Mouse (Mus musculus) midbrain, embryonic 15.5 days (tissue): Measurements from ENCODE around the gene Fam208b. TPM values are rescaled to one million over a fixed set of nuclear protein-coding genes. Genes with fewer than 3 reads are reported as not detected.

Source experiments
- ATAC-seq: fragments of 200-750 bp; cut with Nextera tagmentation; replicated peaks from 2 replicates; pipeline ENCODE4 v1.8.0; 2017; ENCODE audit warnings: moderate TSS enrichment
- H3K27ac ChIP-seq: fragments of 300-500 bp; sonication (generic); 2 replicates; pipeline ENCODE4 v1.5.1; 2015; ENCODE audit warnings: mild to moderate bottlenecking, inconsistent platforms
- H3K27me3 ChIP-seq: fragments of 300-500 bp; sonication (generic); replicated peaks from 2 replicates; pipeline ENCODE4 v1.6.1; 2015; ENCODE audit warnings: inconsistent platforms
- H3K36me3 ChIP-seq: fragments of 300-500 bp; sonication (generic); replicated peaks from 2 replicates; pipeline ENCODE4 v1.6.1; 2015; ENCODE audit warnings: inconsistent platforms
- H3K4me1 ChIP-seq: fragments of 300-500 bp; sonication (generic); 2 replicates; pipeline ENCODE4 v1.6.1; 2015; ENCODE audit warnings: inconsistent platforms
- H3K4me2 ChIP-seq: fragments of 300-500 bp; sonication (generic); 2 replicates; pipeline ENCODE4 v1.6.1; 2015; ENCODE audit warnings: inconsistent platforms, mild to moderate bottlenecking, moderate library complexity
- H3K4me3 ChIP-seq: fragments of 300-500 bp; sonication (generic); 2 replicates; pipeline ENCODE4 v1.5.1; 2015; ENCODE audit warnings: mild to moderate bottlenecking, inconsistent platforms
- H3K9ac ChIP-seq: fragments of 300-500 bp; sonication (generic); 2 replicates; pipeline ENCODE4 v1.6.1; 2015; ENCODE audit warnings: mild to moderate bottlenecking, inconsistent platforms
- H3K9me3 ChIP-seq: fragments of 300-500 bp; sonication (generic); 2 replicates; pipeline ENCODE4 v1.6.1; 2016; ENCODE audit warnings: inconsistent platforms
- WGBS: fragments of 180-500 bp; shearing (Covaris S2); methylation state at CpG from one replicate; pipeline ENCODE4 v1.1.7; 2015; ENCODE audit warnings: mixed read lengths; 5-methylcytosine and 5-hydroxymethylcytosine counted together
- polyA plus RNA-seq: library from polyadenylated mRNA; unstranded; fragments of >200 nt; fragmentation: Nextera tagmentation; extraction: Ambion mirVana; gene quantifications from 2 replicates; pipeline ENCODE4 v1.2.1, GENCODE M21; 2015

The Fam208b gene
- polyA plus RNA-seq, result 18.5 and 19.3 TPM in 2 replicates

DNA sequence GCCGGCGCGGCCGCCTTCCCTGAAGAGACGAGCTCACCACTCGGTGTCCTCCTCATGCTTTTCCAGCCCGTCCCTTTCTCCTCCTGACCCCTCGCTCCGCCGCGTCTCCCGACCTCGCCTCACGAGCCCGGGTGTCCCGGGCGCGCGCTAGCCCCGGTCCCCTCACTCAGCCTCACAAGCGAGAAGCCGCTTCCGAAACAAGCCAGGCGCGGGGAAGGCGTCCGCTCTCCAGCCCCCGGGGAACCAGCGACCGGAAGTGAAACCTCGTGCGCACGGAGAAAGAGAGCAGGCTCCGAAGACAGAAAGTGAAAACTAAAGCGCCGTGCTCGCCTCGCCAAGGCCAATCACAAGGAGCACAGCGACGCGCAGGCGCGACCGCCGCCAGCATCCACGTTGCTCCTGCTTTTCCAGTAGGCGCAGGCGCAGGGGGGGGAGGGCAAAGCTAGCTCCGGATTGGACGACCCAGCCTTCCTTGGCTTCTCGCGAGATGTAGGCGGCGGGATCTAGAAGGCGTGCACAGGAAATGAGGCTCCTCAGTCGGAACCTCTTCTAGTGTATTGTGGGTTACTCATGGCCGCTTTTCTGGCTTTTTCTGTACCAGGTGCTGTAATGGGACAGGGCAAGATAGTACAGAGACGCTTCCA lies at the start of gene Fam208b:
Gene Fam208b, minus strand, starts transcription at position 314 of the 644 bp plus-strand sequence.
- Histone ChIP-seq H3K27ac (peak within 1 kb of the TSS; percentile 88), H3K9ac (peak within 1 kb of the TSS; percentile 72), H3K27me3 (0 out of 2 replicates have a peak, but pooled peaks cover 4% of the 10 kb centered on the region), H3K4me3 (peak within 1 kb of the TSS; percentile 77), H3K9me3 (no peaks in the 10 kb centered on the region), H3K4me2 (peak within 1 kb of the TSS; percentile 72), H3K36me3 (no peaks in the 10 kb centered on the region), H3K4me1 (peaks cover 6% of the 10 kb centered on the region)
- peak; percentile 99 for ATAC-seq
- WGBS, result under 1% methylated on average over 58 of the region's 58 CpGs

DNA sequence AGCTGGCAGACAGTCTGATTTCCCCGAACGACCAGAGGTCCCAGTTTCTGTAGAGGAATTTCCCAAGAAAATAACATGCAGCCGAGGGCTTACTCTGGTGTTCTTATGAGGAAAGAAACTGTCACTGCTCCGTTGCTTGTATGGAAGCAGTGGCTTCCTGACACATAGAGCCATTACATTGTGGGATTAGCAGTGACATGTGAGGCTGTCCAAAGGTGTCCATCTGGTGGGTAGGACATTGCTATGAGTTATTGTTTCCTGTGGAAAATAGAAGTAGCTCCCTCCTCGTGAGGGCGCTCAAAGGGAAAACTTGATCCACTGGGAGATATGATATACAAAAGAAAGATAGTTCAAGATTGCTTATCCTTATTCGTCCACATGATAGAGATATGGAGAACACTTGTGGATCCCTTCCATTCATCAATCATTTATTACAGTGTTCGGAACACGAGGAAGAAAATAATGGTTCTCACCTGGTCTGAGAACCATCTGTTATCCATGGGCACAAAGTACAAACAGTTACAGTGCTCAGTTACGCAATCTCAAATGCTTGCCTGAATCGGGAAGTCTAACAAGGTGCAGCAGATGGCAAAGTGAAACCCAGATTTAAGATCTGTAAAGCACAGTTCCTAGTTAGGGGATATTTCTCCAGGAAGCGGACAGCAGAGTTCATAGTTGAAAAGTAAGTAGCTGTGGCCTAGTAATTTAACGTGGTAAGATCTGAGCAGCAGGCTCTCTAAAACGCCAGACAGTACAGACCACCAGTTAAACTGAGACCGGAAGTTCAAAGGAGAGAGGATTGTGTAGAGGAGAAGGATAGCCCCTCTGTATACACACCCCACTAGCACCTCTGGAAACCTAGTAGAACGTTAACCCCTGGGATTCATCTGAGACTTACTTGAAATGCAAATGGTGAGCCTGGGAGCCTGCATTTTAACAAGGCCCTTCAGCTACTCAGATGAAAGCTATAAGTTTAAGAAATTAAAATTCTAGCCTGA lies 48.6 kb upstream of the Fam208b start:
- Histone ChIP-seq H3K4me2 (no peak overlapping the region), H3K27ac (no peak overlapping the region), H3K36me3 (no peaks in the 10 kb centered on the region), H3K4me1 (no peaks in the 10 kb centered on the region), H3K4me3 (no peak overlapping the region), H3K9ac (no peak overlapping the region), H3K9me3 (no peaks in the 10 kb centered on the region), H3K27me3 (no peaks in the 10 kb centered on the region)
- WGBS, result 78% methylated on average over 16 of the region's 16 CpGs
- no peak for ATAC-seq

DNA sequence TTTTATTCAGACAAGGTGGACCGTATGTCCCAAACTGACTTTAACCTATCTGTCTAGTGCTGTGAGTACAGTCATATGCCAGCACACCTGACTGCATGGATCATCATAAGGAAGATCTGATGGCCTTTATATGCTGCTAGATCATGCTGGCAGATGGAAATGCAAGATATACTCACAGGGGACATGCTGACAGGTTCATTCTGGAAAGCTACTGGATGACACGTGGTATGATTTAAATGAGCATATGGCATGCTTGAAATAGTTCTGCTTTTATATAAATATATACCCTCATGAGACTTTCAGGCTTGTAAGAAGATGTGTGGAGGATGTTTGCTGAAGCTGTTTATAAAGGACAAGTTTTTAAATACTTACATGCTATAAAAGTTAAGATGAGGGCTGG lies 43.5 kb upstream of the Fam208b start:
- Histone ChIP-seq H3K4me3 (no peak overlapping the region), H3K4me2 (no peak overlapping the region), H3K36me3 (peaks cover 12% of the 10 kb centered on the region; the same call in 1 of the 2 replicates), H3K4me1 (no peaks in the 10 kb centered on the region), H3K27ac (no peak overlapping the region), H3K9ac (no peak overlapping the region), H3K9me3 (no peaks in the 10 kb centered on the region), H3K27me3 (no peaks in the 10 kb centered on the region)
- no peak for ATAC-seq
- WGBS, result 81% methylated on average over 2 of the region's 2 CpGs

DNA sequence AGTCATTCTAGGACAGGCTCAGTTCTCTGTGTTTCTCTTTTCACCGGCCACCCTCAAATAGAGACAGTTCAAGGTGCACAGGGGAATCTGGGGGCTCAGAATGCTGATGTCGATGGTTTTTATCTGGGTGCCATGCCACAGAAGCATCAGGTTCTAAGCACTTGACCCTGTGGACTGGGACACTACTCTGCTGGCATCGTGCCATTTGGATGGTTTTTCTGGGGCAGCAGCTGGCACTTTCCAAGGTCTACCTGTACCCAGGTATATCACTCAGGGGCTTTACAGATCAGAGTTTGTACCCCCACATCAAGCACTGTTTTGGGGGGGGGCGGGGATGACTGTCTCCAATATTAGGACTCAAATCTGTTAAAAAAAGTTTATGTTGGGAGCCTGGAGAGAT lies 39.7 kb upstream of the Fam208b start:
- Histone ChIP-seq H3K36me3 (peaks cover 24% of the 10 kb centered on the region; the same call in 1 of the 2 replicates), H3K27ac (no peak overlapping the region), H3K27me3 (no peaks in the 10 kb centered on the region), H3K9ac (no peak overlapping the region), H3K9me3 (no peaks in the 10 kb centered on the region), H3K4me2 (no peak overlapping the region), H3K4me1 (no peaks in the 10 kb centered on the region), H3K4me3 (no peak overlapping the region)
- WGBS, result 97% methylated on average over 4 of the region's 4 CpGs
- no peak for ATAC-seq

DNA sequence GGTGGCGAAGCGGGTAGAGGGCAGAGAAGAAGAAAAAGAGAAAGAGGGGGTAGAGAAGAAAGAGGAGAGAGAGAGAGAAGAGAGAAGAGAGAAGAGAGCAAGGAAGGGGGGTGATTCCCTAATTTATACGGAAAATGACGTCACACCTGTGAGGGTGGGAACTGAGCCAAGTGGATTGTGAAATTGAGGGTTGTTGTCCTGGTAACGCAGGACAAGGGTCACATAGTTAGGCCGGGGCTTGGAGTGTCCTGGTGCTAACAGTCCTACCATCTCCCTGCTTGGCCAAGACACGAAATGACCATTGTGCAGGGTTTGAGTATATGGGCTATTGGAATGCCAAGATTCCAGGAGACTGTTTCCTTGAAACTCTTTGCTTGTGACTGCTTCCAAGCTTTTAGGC lies 35.7 kb upstream of the Fam208b start:
- no peaks in the 10 kb centered on the region for H3K9me3 ChIP-seq
- H3K4me2 ChIP-seq, result no peak overlapping the region
- H3K4me1 ChIP-seq, result no peaks in the 10 kb centered on the region
- ATAC-seq, result no peak
- H3K4me3 ChIP-seq, result no peak overlapping the region
- H3K36me3 ChIP-seq, result peaks cover 22% of the 10 kb centered on the region; the same call in 1 of the 2 replicates
- 83% methylated on average over 7 of the region's 7 CpGs for WGBS
- no peak overlapping the region for H3K27ac ChIP-seq
- no peak overlapping the region for H3K9ac ChIP-seq
- H3K27me3 ChIP-seq, result no peaks in the 10 kb centered on the region

DNA sequence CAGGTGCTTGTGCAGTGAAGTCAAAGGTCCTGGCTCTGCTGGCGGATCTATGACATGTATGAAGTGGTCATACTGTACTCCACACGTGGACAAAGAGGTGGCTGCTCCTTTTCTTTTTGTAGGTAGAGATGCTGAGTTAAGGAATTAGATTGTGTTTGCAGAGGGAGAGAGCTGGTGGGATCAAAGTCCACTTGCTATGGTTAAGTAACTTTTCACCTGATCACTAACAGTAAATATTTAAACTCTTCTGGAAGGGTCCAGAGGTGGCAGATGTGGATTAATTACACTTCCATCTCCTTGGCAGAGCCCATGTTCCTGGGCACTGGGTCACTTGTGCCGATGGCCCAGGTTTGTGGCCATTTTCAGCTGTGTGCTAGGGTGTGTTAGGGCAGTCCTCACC lies 35.0 kb upstream of the Fam208b start:
- peaks cover 22% of the 10 kb centered on the region; the same call in 1 of the 2 replicates for H3K36me3 ChIP-seq
- no peak for ATAC-seq
- WGBS, result 85% methylated on average over 3 of the region's 3 CpGs
- H3K4me1 ChIP-seq, result no peaks in the 10 kb centered on the region
- H3K27ac ChIP-seq, result no peak overlapping the region
- no peaks in the 10 kb centered on the region for H3K27me3 ChIP-seq
- no peak overlapping the region for H3K9ac ChIP-seq
- no peak overlapping the region for H3K4me3 ChIP-seq
- no peaks in the 10 kb centered on the region for H3K9me3 ChIP-seq
- no peak overlapping the region for H3K4me2 ChIP-seq

DNA sequence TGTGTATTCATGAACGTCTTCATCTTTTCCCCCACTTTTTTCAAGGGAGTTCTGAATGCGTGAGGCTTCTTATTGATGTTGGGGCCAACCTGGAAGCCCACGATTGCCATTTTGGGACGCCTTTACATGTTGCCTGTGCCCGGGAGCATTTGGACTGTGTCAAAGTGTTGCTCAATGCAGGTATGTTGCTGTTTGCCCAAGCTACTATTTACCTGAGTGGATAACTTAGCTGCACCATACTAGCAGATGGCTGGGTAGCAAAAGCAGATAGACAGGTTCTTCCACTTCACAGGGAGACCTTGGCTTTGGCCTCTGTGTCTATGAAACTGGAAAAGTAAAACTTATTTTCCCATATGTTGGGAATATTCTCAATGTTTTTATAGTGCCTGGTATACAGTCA lies 34.0 kb upstream of the Fam208b start:
- H3K4me1 ChIP-seq, result no peaks in the 10 kb centered on the region
- no peak overlapping the region for H3K4me3 ChIP-seq
- no peaks in the 10 kb centered on the region for H3K9me3 ChIP-seq
- 96% methylated on average over 5 of the region's 5 CpGs for WGBS
- H3K27me3 ChIP-seq, result no peaks in the 10 kb centered on the region
- no peak overlapping the region for H3K9ac ChIP-seq
- no peak overlapping the region for H3K27ac ChIP-seq
- no peak for ATAC-seq
- H3K4me2 ChIP-seq, result no peak overlapping the region
- peaks cover 16% of the 10 kb centered on the region; the same call in 1 of the 2 replicates for H3K36me3 ChIP-seq

DNA sequence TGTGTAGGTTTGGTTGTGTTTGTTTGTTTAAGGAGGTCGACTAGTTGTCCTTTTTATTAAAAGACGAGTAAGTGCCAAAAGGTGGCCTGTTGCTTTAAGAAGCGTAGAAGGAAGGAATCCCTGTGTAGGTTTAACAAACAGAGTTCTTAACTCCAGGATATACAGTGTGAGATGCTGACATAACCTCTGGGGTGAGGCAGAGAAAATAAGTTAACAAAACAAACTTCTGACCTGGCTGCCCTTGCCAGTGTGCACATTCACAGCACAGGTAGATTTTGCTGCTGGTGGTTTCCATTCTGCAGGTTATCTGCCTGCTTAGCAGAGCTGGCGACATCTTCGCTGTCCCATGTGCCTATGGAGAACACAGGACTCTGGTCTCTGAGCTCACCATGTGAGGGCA lies 31.6 kb upstream of the Fam208b start:
- Histone ChIP-seq H3K9me3 (no peaks in the 10 kb centered on the region), H3K4me1 (no peaks in the 10 kb centered on the region), H3K27me3 (no peaks in the 10 kb centered on the region), H3K4me3 (no peak overlapping the region), H3K4me2 (no peak overlapping the region), H3K9ac (no peak overlapping the region), H3K27ac (no peak overlapping the region), H3K36me3 (peaks cover 16% of the 10 kb centered on the region; the same call in 1 of the 2 replicates)
- no peak for ATAC-seq
- WGBS, result 94% methylated on average over 5 of the region's 5 CpGs

DNA sequence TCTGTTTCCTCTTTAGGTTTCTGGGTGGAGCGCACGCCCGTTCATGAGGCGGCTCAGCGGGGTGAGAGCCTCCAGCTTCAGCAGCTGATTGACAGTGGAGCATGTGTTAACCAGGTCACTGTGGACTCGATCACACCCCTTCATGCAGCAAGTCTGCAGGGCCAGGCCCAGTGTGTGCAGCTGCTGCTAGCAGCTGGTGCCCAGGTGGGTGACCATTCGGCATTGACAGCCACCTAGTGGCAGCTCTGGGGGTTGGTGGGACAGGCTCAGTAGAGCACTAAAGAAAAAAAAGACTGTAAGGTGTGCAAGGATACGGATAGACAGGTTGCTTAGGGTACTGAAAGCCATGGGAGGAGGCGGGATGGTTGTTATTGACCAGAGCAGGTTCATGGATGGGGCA lies 31.1 kb upstream of the Fam208b start:
- no peaks in the 10 kb centered on the region for H3K27me3 ChIP-seq
- 75% methylated on average over 9 of the region's 9 CpGs for WGBS
- H3K4me2 ChIP-seq, result no peak overlapping the region
- no peaks in the 10 kb centered on the region for H3K9me3 ChIP-seq
- ATAC-seq, result peak; percentile 43; the same call in 1 of the 2 replicates
- no peak overlapping the region for H3K9ac ChIP-seq
- no peaks in the 10 kb centered on the region for H3K4me1 ChIP-seq
- peaks cover 16% of the 10 kb centered on the region; the same call in 1 of the 2 replicates for H3K36me3 ChIP-seq
- H3K4me3 ChIP-seq, result no peak overlapping the region
- no peak overlapping the region for H3K27ac ChIP-seq

DNA sequence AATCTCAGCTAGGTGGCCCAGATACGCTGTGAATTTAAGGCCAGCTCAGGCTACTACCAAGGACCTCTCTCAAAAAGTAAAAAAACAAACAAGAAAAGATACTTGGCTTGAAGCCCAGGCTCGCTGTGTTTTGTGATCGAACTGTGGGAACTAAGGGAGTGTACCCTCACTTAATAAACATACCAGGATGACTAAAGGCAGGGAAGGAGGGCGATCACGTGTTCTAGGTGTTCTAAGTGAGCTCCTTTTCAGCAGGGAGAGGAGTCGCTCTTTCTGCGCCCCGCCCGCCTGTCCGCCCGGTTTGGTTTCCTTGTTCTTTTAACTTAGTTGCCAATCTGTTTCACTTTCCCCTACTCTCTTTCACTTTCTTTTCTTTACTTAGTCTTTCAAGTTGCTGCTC lies 25.9 kb upstream of the Fam208b start:
- H3K4me2 ChIP-seq, result no peak overlapping the region
- H3K36me3 ChIP-seq, result no peaks in the 10 kb centered on the region
- H3K4me1 ChIP-seq, result peaks cover 2% of the 10 kb centered on the region; the same call in 1 of the 2 replicates
- H3K4me3 ChIP-seq, result no peak overlapping the region
- H3K9ac ChIP-seq, result no peak overlapping the region
- H3K27me3 ChIP-seq, result no peaks in the 10 kb centered on the region
- H3K27ac ChIP-seq, result no peak overlapping the region
- no peak for ATAC-seq
- WGBS, result 76% methylated on average over 11 of the region's 11 CpGs
- H3K9me3 ChIP-seq, result no peaks in the 10 kb centered on the region

DNA sequence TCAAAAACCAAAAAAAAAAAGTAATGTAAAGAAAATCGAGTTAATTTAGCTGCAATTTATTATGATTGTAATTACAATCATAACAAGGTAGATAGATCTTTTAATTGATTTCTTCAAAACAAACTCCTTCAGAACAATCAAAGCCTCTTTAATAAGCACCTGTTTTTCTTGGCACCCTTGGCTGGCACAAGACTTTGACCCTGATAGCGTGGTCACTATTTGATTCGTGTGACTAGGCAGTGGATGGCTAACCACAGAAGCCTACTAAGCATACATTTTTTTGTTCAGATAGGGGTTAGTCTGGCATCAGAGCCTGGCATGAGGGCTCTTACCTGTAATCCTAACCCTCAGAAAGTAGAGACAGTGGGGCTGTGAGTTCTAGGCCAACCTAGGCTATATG lies 24.2 kb upstream of the Fam208b start:
- WGBS, result 92% methylated on average over 3 of the region's 3 CpGs
- Histone ChIP-seq H3K4me1 (peaks cover 2% of the 10 kb centered on the region; the same call in 1 of the 2 replicates), H3K4me3 (no peak overlapping the region), H3K27ac (no peak overlapping the region), H3K9ac (no peak overlapping the region), H3K36me3 (no peaks in the 10 kb centered on the region), H3K4me2 (0 out of 2 replicates have a peak overlapping the region, but pooled peaks have one; percentile 78), H3K27me3 (no peaks in the 10 kb centered on the region), H3K9me3 (no peaks in the 10 kb centered on the region)
- no peak for ATAC-seq
